Mouse (Mus musculus) left cerebral cortex, postnatal 25 days (tissue): ENCODE data around the gene Olfm2. TPM values are rescaled to one million over a fixed set of nuclear protein-coding genes. Genes with fewer than 3 reads are reported as not detected.

Experiments used
- DNase-seq, 2 experiments: peaks; one replicate each; pipeline ENCODE4 v3.0.0; 2022; ENCODE audit warnings: low spot score in 2 of 2, mixed read lengths in 1 of 2
- intact Hi-C: fragments of 180-260 bp; cut with DNase I; formaldehyde crosslinking; loops from one replicate; pipeline ENCODE4 v1.15.1; 2025
- total RNA-seq, 2 experiments: library from RNA; stranded (reverse); gene quantifications; 2 replicates each; pipeline ENCODE4 v1.2.3; 2021

The Olfm2 gene
- total RNA-seq, 2 experiments from 2014 or later, result 171 to 195 TPM

- no peak for DNase-seq
- intact Hi-C loops, result loop anchor here (2.0 kb wide), 1 partner anchor 19 kb away; no protein-coding TSS in a partner anchor
Measured at GRCm38 (mm10) chr9:20665925-20666324, 80.2 kb downstream of the Olfm2 start.

- intact Hi-C loops, result loop anchor here (2.0 to 5.0 kb wide), 2 partner anchors 20 to 147 kb away; no protein-coding TSS in a partner anchor
- no peak for DNase-seq
Measured at GRCm38 (mm10) chr9:20664982-20665637, 81.0 kb downstream of the Olfm2 start.

- DNase-seq, result peak; percentile 65 to 75
- intact Hi-C loops, result loop anchor here (2.0 to 5.0 kb wide), 2 partner anchors 20 to 148 kb away; no protein-coding TSS in a partner anchor
Measured at GRCm38 (mm10) chr9:20664366-20664765, 81.8 kb downstream of the Olfm2 start.

- peak; percentile 77 to 91 for DNase-seq
- intact Hi-C loops, result loop anchor here (2.0 to 5.0 kb wide), 3 partner anchors 21 to 148 kb away; no protein-coding TSS in a partner anchor
Measured at GRCm38 (mm10) chr9:20663956-20664355, 82.2 kb downstream of the Olfm2 start.

- DNase-seq, result peak in 1 of 2 experiments; percentile 35
- intact Hi-C loops, result loop anchor here (1.0 to 5.0 kb wide), 3 partner anchors 64 to 149 kb away; no protein-coding TSS in a partner anchor
Measured at GRCm38 (mm10) chr9:20662874-20663273, 83.3 kb downstream of the Olfm2 start.

- peak; percentile 80 to 86 for DNase-seq
- intact Hi-C loops, result loop anchor here (1.0 to 5.0 kb wide), 3 partner anchors 64 to 150 kb away; no protein-coding TSS in a partner anchor
Measured at GRCm38 (mm10) chr9:20662325-20662724, 83.8 kb downstream of the Olfm2 start.

GRCm38 (mm10) chr9:20657546-20657945 is 88.6 kb downstream of the Olfm2 start:
- DNase-seq, result no peak
- intact Hi-C loops, result loop anchor here (10.0 kb wide), 1 partner anchor 207 kb away; the partner anchor contains the start of gene A230050P20Rik

- DNase-seq, result no peak
- intact Hi-C loops, result loop anchor here (5.0 to 10.0 kb wide), 2 partner anchors 187 to 211 kb away; partner anchors contain the start of gene A230050P20Rik
Measured at GRCm38 (mm10) chr9:20653859-20654258, 92.3 kb downstream of the Olfm2 start.

GRCm38 (mm10) chr9:20652260-20652658 is 93.9 kb downstream of the Olfm2 start:
- intact Hi-C loops, result loop anchor here (5.0 to 10.0 kb wide), 2 partner anchors 185 to 213 kb away; partner anchors contain the start of gene A230050P20Rik
- DNase-seq, result peak in 1 of 2 experiments; percentile 52

- intact Hi-C loops, result loop anchor here (5.0 to 10.0 kb wide), 2 partner anchors 184 to 213 kb away; partner anchors contain the start of gene A230050P20Rik
- DNase-seq, result peak; percentile 100
Measured at GRCm38 (mm10) chr9:20651602-20652259, 94.4 kb downstream of the Olfm2 start, which contains the start of gene Pin1. Gene Pin1, plus strand, starts transcription at chr9:20652095.

- intact Hi-C loops, result loop anchor here (10.0 kb wide), 1 partner anchor 150 kb away; the partner anchor contains the start of gene Zfp426
- peak in 1 of 2 experiments; percentile 42 for DNase-seq
Measured at GRCm38 (mm10) chr9:20645121-20645520, 101.0 kb downstream of the Olfm2 start.

GRCm38 (mm10) chr9:20644360-20645081 is 101.6 kb downstream of the Olfm2 start, which contains the start of gene Fbxl12:
Gene Fbxl12, minus strand, starts transcription at chr9:20644767.
- intact Hi-C loops, result loop anchor here (10.0 kb wide), 1 partner anchor 150 kb away; the partner anchor contains the start of gene Zfp426
- peak; percentile 80 to 86 for DNase-seq

- intact Hi-C loops, result loop anchor here (10.0 kb wide), 1 partner anchor 149 kb away; the partner anchor contains the start of gene Zfp426
- peak in 1 of 2 experiments; percentile 1 for DNase-seq
Measured at GRCm38 (mm10) chr9:20643781-20644180, 102.4 kb downstream of the Olfm2 start.

- intact Hi-C loops, result loop anchor here (10.0 kb wide), 1 partner anchor 148 kb away; the partner anchor contains the start of gene Zfp426
Measured at GRCm38 (mm10) chr9:20642896-20643466, 103.2 kb downstream of the Olfm2 start.

GRCm38 (mm10) chr9:20642101-20642895 is 103.9 kb downstream of the Olfm2 start, which contains the start of gene Ubl5:
Gene Ubl5, plus strand, starts transcription at chr9:20642878.
- peak in 1 of 2 experiments; percentile 36 for DNase-seq
- intact Hi-C loops, result loop anchor here (10.0 kb wide), 1 partner anchor 147 kb away; the partner anchor contains the start of gene Zfp426

More at GRCm38 (mm10) chr9:20642896-20643466, 103.2 kb downstream of the Olfm2 start:
- DNase-seq, result peak; percentile 62 to 75

GRCm38 (mm10) chr9:20641501-20641900 is 104.6 kb downstream of the Olfm2 start:
- DNase-seq, result no peak
- intact Hi-C loops, result loop anchor here (10.0 kb wide), 1 partner anchor 147 kb away; the partner anchor contains the start of gene Zfp426

- intact Hi-C loops, result no loop called here
- DNase-seq, result no peak
Measured at GRCm38 (mm10) chr9:20639486-20639885, 106.7 kb downstream of the Olfm2 start.
